Mouse (Mus musculus): ENCODE results near the gene Meis2. TPM values are rescaled to one million over a fixed set of nuclear protein-coding genes. Genes with fewer than 3 reads are reported as not detected.

The Meis2 gene
- polyA plus RNA-seq, 1 experiment, result 40.7 TPM

GRCm38 (mm10) chr2:115901007-115901406 lies 164.6 kb downstream of the Meis2 start:
- DNase-seq (ENCODE audit: low spot score), result no peak

DNA sequence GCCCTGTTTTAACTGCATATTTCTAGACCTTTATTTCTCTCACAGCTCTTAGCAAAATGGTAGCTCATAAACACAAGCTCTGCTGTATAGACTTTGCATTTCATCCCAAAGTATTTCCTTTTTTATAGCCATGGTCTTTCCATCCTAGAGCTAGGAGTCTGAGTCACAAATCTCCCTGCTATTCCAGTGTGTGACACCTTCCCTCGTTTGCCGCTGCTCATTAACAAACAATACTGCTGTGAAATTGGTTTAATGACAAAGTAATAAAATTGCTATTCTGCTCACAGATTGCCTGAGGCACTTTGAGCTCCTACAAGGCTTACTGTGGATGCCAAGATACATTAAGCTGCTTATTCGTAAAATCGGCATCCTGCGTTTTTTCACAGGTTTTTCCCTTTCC lies 168.1 kb downstream of the Meis2 start:
- no peak for DNase-seq (ENCODE audit: low spot score)

GRCm38 (mm10) chr2:115897001-115897400 lies 168.6 kb downstream of the Meis2 start:
- DNase-seq (ENCODE audit: low spot score), result no peak

GRCm38 (mm10) chr2:115895717-115896116 lies 169.9 kb downstream of the Meis2 start:
- no peak for DNase-seq (ENCODE audit: low spot score)

GRCm38 (mm10) chr2:115895256-115895655 lies 170.4 kb downstream of the Meis2 start:
- DNase-seq (ENCODE audit: low spot score), result no peak

DNA sequence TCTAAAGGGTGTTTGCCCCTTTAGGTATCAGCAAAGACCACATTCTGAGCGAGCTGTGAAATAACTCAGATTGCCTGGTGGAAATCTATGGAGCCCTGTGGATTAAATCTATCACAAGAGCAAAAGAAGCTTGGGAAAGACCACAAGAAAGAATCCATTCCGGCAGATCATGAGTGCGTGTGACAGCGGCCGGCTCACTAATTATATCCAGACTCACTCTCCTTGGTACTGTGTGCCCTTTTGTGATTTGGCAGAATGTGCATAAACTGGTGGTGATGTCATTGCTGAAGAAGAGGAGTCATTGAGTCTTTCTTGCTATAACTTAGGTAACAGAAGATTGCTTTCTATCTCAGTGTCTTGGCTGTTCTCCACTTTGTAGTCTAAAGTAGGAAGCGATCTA lies 172.5 kb downstream of the Meis2 start:
- DNase-seq (ENCODE audit: low spot score), result no peak

GRCm38 (mm10) chr2:115890715-115891114 lies 174.9 kb downstream of the Meis2 start:
- DNase-seq (ENCODE audit: low spot score), result no peak

- DNase-seq (ENCODE audit: low spot score), result no peak
Observed at GRCm38 (mm10) chr2:115890030-115890429, 175.6 kb downstream of the Meis2 start.

- DNase-seq (ENCODE audit: low spot score), result no peak
Observed at GRCm38 (mm10) chr2:115889212-115889611, 176.4 kb downstream of the Meis2 start.

GRCm38 (mm10) chr2:115888336-115889077 lies 177.1 kb downstream of the Meis2 start:
- DNase-seq (ENCODE audit: low spot score), result no peak

- DNase-seq (ENCODE audit: low spot score), result no peak
Observed at GRCm38 (mm10) chr2:115887631-115888030, 178.0 kb downstream of the Meis2 start.

DNA sequence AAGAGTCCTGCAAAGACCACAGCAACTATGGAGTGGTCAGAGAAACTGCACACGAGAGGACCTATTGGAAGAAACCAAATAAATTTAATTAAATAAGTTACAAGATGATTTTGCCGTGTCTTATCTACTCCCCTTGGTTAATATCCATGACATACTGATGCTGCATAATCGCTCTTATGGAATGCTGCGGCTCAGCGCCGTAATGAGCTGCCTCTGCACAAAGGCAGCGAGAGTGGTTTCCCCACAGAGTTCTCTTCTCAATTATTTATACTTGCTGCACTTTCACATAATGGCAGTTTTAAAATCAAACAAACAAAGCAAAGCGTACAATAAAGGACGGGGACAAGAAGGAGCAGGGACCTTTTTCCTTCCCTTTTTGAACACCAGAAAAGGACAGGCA lies 181.5 kb downstream of the Meis2 start:
- DNase-seq (ENCODE audit: low spot score), result no peak

GRCm38 (mm10) chr2:115883520-115883919 lies 182.1 kb downstream of the Meis2 start:
- DNase-seq (ENCODE audit: low spot score), result no peak

- DNase-seq (ENCODE audit: low spot score), result no peak
Observed at GRCm38 (mm10) chr2:115875802-115876531, 189.7 kb downstream of the Meis2 start.

- no peak for DNase-seq (ENCODE audit: low spot score)
Observed at GRCm38 (mm10) chr2:115872851-115873250, 192.8 kb downstream of the Meis2 start.

DNA sequence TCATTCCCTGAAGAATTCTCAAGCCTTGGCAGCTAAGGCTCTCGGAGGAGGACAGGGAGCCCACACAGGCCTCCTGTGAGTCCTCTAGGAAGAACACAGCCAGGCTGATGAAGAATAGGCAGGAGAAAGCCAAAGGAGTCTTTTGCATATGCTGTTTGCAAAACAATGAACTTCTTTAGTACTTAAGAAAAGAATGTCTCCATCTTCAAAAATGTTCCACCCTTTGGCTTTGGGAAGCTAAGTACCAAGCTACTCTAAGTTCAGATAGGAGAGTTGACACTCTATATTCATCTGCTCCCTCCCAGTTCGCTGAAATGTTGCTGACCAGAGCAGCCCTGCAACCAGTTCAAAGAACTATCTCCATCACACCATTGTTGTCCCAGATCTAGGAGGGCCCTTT lies 195.7 kb downstream of the Meis2 start:
- DNase-seq (ENCODE audit: low spot score), result no peak

GRCm38 (mm10) chr2:115860600-115861347 lies 204.9 kb downstream of the Meis2 start:
- no peak for DNase-seq (ENCODE audit: low spot score)

GRCm38 (mm10) chr2:115860141-115860480 lies 205.5 kb downstream of the Meis2 start:
- no peak for DNase-seq (ENCODE audit: low spot score)

DNA sequence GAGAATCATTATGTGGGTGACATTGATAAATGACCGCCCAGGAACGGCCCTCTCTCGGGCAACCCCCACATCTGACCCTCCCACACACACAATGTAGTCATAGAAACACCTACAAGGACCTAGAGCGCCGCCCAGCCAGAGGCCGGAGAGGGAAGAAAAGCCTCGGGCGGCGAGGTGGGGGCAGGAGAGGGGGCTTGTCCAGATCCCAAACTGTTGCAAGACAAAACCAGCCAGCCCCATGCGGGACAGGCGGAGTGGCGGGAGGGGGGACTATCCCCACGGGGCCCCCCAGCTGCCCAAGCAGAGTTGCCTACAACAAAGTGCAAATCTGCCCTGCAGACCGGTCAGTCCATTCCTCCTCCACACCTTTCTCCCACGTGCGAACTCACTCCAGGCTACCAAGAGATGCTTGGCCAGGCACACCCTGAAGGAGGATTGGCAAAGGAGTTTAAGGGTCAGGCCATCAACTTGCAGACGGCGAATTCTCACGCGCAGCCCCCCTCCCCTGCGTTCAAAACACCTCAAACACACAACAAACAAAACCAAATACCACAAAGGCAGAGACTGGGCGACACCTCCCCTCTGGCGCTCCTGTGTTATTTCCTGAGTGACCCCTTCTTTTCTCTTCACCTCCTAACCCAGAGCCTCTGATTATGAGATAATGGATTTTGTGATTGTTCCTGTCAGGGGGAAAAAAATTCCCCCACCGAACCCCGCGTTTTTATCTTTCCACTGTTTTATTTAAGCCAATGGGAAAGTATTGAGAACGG lies 206.1 kb downstream of the Meis2 start:
- peak; percentile 43 for DNase-seq (ENCODE audit: low spot score)

- no peak for DNase-seq (ENCODE audit: low spot score)
Observed at GRCm38 (mm10) chr2:115858927-115859326, 206.7 kb downstream of the Meis2 start.

GRCm38 (mm10) chr2:115858246-115858645 lies 207.4 kb downstream of the Meis2 start:
- no peak for DNase-seq (ENCODE audit: low spot score)
